Mouse (Mus musculus) brain, adult 10 weeks (tissue): Measurements from ENCODE around the gene Kcnh6. TPM values are rescaled to one million over a fixed set of nuclear protein-coding genes. Genes with fewer than 3 reads are reported as not detected.

Source experiments
- polyA plus RNA-seq: library from polyadenylated mRNA; stranded (reverse); fragments of 350-450 nt; fragmentation: Illumina TruSeq; extraction: RNeasy Lipid Tissue Mini Kit (QIAGEN cat#74804); gene quantifications from one replicate; pipeline ENCODE4 v1.2.3, GENCODE M21; 2015; ENCODE audit warnings: low read depth, low replicate concordance

Kcnh6 gene
- polyA plus RNA-seq = 1.1 TPM

DNA sequence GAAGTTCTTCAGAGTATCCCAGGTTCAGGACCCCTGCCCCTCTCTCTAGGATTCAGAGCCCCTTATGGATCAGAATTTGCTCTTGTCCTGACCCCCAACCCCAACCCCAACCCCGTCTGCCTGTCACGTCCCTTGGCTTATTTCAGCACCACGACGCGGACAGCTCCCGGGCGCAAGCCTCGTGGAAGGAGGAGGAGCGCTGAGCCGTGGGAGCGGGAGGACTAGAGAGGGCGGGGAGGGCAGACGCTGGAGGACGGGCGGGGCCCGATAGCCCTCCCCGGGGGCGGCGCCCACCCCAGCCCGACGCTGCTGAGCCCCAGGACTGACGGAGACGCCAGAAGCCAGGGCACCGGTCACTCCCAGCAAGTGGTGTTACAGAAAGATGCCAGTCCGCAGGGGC is at the start of gene Kcnh6:
Kcnh6 (plus strand) TSS at position 304 of the 400 bp plus-strand sequence.

DNA sequence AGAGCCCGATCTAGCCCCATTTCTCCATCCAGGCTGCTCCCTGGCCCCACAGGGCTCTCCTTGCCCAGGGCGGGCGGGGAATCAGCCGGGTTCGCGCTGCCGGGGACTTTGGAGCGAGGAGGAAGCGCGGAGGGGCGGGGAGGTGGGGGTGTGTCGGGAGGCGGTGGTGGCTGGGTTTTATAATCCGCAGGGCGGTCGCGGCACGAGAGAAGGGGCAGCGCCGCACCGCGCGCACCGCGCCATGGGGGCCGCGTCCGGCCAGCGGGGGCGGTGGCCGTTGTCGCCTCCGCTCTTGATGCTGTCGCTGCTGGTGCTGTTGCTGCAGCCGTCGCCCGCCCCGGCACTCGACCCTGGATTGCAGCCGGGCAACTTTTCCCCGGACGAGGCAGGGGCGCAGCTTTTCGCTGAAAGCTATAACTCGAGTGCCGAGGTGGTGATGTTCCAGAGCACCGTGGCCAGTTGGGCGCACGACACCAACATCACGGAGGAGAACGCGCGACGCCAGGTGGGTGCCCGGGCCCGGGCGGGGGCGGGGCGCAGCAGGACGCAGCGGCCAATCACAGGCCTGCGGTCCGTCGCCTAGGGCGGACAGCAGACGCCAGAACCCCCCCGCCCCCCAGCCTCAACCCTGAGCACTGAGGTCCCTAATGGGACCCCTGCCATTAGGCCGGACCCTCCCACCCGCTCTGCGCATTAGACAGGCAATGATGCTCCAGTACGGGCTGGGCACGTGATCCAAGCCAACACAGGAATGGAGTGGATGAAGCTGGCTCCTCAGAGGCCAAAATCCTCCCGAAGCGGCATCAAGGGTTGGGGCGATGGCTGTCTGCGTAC is 40.0 kb upstream of the Kcnh6 start, which contains the start of gene Ace:
Ace (plus strand) TSS at position 205 of the 834 bp plus-strand sequence.

GRCm38 (mm10) chr11:105994375-105994774 is 13.5 kb upstream of the Kcnh6 start, which contains the start of gene Ace3:
Ace3 (plus strand) TSS chr11:105994675.

DNA sequence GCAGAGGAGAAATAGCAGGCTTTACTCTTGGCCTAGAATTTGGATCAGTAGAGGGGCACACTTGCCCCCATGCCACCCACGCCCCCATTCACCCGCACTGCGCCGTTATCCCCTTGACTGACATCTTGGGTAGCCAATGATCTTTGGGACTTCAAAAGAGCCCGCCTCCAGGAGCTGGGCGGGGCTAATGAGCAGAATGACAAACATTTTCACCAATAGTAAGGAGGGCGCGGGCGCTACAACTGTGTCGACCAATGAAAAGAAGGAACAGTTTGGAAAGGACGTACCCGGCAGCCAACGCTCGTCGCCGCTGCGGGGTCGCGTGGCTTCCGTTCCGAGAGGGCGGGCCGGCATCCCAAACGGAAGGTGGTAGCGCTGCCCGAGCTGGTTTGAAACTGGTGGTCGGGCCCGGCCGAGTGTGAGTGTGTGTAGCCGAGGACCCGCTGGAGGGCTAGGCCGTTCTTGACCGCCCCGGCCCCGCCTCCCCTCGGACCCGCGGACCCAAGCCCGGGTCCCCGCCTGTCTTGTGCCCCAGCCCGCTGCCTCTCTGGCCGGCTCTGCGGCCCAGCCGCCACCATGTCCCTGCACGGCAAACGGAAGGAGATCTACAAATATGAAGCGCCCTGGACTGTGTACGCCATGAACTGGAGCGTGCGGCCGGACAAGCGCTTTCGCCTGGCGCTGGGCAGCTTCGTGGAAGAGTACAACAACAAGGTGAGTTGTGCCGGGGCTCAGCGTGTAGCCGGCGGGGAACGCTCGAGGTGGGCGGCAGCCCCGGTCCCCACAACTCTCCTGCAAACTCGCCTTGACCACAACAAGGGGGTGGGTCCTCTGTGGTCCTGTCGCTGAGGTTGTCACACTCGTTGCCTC is 28.9 kb downstream of the Kcnh6 start, which contains the start of gene Dcaf7:
Dcaf7 (plus strand) TSS at position 325 of the 870 bp plus-strand sequence.

GRCm38 (mm10) chr11:106065923-106066571 is 58.1 kb downstream of the Kcnh6 start, which contains the start of gene Taco1:
Taco1 (plus strand) TSS chr11:106066061.

Other genes starting within 250 kb of the Kcnh6 start
- gene Cyb561, start 54.8 kb upstream of the Kcnh6 start, polyA plus RNA-seq = 60.4 TPM
- gene Ace, start 40.2 kb upstream of the Kcnh6 start, polyA plus RNA-seq = 11.6 TPM
- not detected for gene Ace3, start 13.4 kb upstream of the Kcnh6 start, polyA plus RNA-seq
- gene Dcaf7, start 28.7 kb downstream of the Kcnh6 start, polyA plus RNA-seq = 80.7 TPM
- gene Taco1, start 57.9 kb downstream of the Kcnh6 start, polyA plus RNA-seq = 20.1 TPM
- gene Map3k3, start 76.5 kb downstream of the Kcnh6 start, polyA plus RNA-seq = 21.4 TPM
- not detected for gene Gm10840, start 152.7 kb downstream of the Kcnh6 start, polyA plus RNA-seq
- gene Limd2, start 152.7 kb downstream of the Kcnh6 start, polyA plus RNA-seq = 78.9 TPM
- 23.9 TPM for gene Strada, start 194.0 kb downstream of the Kcnh6 start, polyA plus RNA-seq
- 100 TPM for gene Ccdc47, start 208.2 kb downstream of the Kcnh6 start, polyA plus RNA-seq
- 46.6 TPM for gene Ddx42, start 208.8 kb downstream of the Kcnh6 start, polyA plus RNA-seq
- gene Ftsj3, start 248.0 kb downstream of the Kcnh6 start, polyA plus RNA-seq = 22.7 TPM
- 331 TPM for gene Psmc5, start 248.0 kb downstream of the Kcnh6 start, polyA plus RNA-seq